Mouse (Mus musculus) midbrain, embryonic 13.5 days (tissue): Measurements from ENCODE around the gene Nrd1. TPM values are rescaled to one million over a fixed set of nuclear protein-coding genes. Genes with fewer than 3 reads are reported as not detected.

Source experiments
- ATAC-seq: fragments of 200-750 bp; cut with Nextera tagmentation; 2 replicates; pipeline ENCODE4 v1.8.0; 2017; ENCODE audit warnings: mild to moderate bottlenecking, moderate TSS enrichment, moderate library complexity
- H3K27ac ChIP-seq: fragments of 300-500 bp; sonication (generic); 2 replicates; pipeline ENCODE4 v1.5.1; 2015; ENCODE audit warnings: inconsistent platforms, mild to moderate bottlenecking, moderate library complexity
- H3K27me3 ChIP-seq: fragments of 300-500 bp; sonication (generic); 2 replicates; pipeline ENCODE4 v1.6.1; 2015; ENCODE audit warnings: mild to moderate bottlenecking, inconsistent platforms
- H3K36me3 ChIP-seq: fragments of 300-500 bp; sonication (generic); 2 replicates; pipeline ENCODE4 v1.6.1; 2015; ENCODE audit warnings: mild to moderate bottlenecking, inconsistent platforms
- H3K4me1 ChIP-seq: fragments of 300-500 bp; sonication (generic); replicated peaks from 2 replicates; pipeline ENCODE4 v1.6.1; 2015; ENCODE audit warnings: inconsistent platforms
- H3K4me2 ChIP-seq: fragments of 300-500 bp; sonication (generic); replicated peaks from 2 replicates; pipeline ENCODE4 v1.6.1; 2015; ENCODE audit warnings: moderate library complexity, mild to moderate bottlenecking, inconsistent platforms
- H3K4me3 ChIP-seq: fragments of 300-500 bp; sonication (generic); replicated peaks from 2 replicates; pipeline ENCODE4 v1.5.1; 2015; ENCODE audit warnings: mild to moderate bottlenecking, inconsistent platforms
- H3K9ac ChIP-seq: fragments of 300-500 bp; sonication (generic); replicated peaks from 2 replicates; pipeline ENCODE4 v1.6.1; 2015; ENCODE audit warnings: mild to moderate bottlenecking, inconsistent platforms
- H3K9me3 ChIP-seq: fragments of 300-500 bp; sonication (generic); 2 replicates; pipeline ENCODE4 v1.6.1; 2016; ENCODE audit warnings: mild to moderate bottlenecking, inconsistent platforms
- WGBS: fragments of 180-500 bp; shearing (Covaris S2); methylation state at CpG from one replicate; pipeline ENCODE4 v1.1.7; 2015; 5-methylcytosine and 5-hydroxymethylcytosine counted together
- polyA plus RNA-seq: library from polyadenylated mRNA; unstranded; fragments of >200 nt; fragmentation: Nextera tagmentation; extraction: Ambion mirVana; gene quantifications from 2 replicates; pipeline ENCODE4 v1.2.1, GENCODE M21; 2015

Gene Nrd1
- polyA plus RNA-seq: 85.2 and 89.7 TPM in 2 replicates

DNA sequence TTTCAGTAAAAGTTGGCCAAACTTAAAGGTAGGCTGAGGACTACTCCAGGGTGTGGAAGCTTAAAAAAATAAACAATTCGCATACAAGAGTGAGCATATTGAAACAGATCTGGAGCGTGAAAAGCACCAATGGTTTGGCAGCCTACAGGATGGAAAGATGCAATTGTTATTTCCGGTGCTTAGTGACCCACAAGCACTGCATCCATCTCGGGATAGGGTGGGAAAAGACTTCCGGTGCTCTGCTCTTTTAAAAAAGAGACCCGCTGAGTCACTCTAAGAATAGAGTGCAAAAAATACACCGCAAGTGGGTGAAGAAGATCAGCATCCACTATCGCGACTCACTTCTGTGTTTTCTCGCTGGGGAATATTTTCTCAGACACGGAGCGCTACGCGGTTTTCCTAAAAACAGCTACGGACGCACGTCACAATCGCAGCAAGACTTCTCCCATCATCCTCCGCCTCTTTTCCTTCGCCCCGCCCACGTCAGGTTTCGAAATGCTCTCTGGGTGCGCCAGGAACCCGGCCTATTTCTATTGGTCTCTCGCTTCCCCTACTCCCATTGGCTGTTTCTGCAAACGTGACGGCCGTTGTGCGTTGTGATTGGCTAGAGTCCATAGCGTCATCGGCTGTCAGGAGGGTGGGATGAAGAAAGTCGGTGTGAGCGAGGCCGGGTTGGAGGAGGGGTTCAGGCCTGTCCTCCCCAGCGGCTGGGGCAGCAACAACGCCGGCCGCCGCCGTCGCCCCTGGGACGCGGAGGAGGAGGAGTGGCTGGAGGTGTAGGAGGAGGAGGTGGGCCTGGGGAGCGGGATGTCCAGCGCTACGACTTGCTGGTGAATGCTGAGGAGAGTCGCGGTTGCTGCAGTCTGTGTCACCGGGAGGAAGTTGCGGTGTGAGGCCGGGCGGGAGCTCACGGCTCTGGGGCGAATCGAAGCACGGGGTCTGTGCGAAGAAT, at the start of gene Nrd1:
Gene Nrd1, plus strand, starts transcription at position 657 of the 952 bp plus-strand sequence.
- Histone ChIP-seq H3K4me2 (peak within 1 kb of the TSS; percentile 82), H3K9me3 (no peaks in the 10 kb centered on the region), H3K36me3 (0 out of 2 replicates have a peak, but pooled peaks cover 5% of the 10 kb centered on the region), H3K9ac (peak within 1 kb of the TSS; percentile 91), H3K27ac (peak within 1 kb of the TSS; percentile 88), H3K4me3 (peak within 1 kb of the TSS; percentile 90), H3K4me1 (peaks cover 34% of the 10 kb centered on the region), H3K27me3 (no peaks in the 10 kb centered on the region; the same call in 1 of the 2 replicates)
- ATAC-seq: peak; percentile 99
- under 1% methylated on average over 57 of the region's 58 CpGs for WGBS

DNA sequence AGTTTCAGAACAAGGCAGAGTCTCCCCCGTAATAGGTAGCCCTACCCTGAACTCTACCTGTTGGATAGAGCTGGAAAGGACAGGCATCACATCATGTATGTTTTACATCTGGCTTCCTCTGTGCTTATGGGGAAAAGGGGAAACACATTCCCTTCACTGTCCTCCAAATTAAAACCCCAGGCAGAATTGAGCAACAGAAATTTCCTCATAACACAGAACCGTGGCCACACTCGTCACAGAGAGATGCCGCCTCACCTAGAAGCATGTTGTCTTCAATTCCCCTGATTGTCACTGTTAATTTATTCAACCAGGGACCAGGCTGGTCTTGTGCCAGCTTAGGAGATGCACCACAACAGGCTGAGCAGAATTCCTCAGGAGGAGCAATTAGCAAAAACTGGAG, 48.8 kb upstream of the Nrd1 start:
- H3K36me3 ChIP-seq: no peaks in the 10 kb centered on the region
- no peaks in the 10 kb centered on the region for H3K9me3 ChIP-seq
- no peak overlapping the region for H3K4me3 ChIP-seq
- H3K27me3 ChIP-seq: 0 out of 2 replicates have a peak, but pooled peaks cover 6% of the 10 kb centered on the region
- H3K4me1 ChIP-seq: no peaks in the 10 kb centered on the region
- no peak overlapping the region for H3K9ac ChIP-seq
- 92% methylated on average over 4 of the region's 4 CpGs for WGBS
- no peak overlapping the region for H3K4me2 ChIP-seq
- no peak overlapping the region for H3K27ac ChIP-seq
- ATAC-seq: no peak

DNA sequence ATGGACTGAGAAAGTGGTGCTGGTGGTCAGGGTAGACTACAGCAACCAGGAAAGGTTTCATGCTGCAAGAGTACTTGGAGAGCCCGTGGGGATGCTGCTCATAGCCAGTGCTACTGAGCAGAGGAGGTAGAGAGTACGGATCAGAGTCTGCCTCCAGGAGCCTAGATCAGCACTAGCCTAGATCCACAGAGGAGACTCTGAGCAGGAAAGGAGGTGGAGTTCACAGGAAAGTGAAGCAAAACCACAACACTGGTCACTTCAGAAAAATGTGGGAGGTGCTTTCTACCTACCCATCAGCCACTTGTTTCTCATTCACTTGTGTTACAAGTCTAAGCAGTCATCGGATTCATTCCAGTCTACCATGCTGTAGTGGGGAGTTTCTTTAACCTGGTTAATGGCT, 40.8 kb upstream of the Nrd1 start:
- Histone ChIP-seq H3K27ac (no peak overlapping the region), H3K9ac (no peak overlapping the region), H3K4me1 (no peaks in the 10 kb centered on the region), H3K4me2 (no peak overlapping the region), H3K36me3 (no peaks in the 10 kb centered on the region), H3K4me3 (no peak overlapping the region), H3K9me3 (no peaks in the 10 kb centered on the region), H3K27me3 (no peaks in the 10 kb centered on the region)
- 80% methylated on average over 3 of the region's 3 CpGs for WGBS
- ATAC-seq: no peak

- no peak overlapping the region for H3K9ac ChIP-seq
- WGBS: 86% methylated on average over 4 of the region's 4 CpGs
- ATAC-seq: no peak
- no peaks in the 10 kb centered on the region for H3K9me3 ChIP-seq
- H3K27me3 ChIP-seq: no peaks in the 10 kb centered on the region
- H3K27ac ChIP-seq: no peak overlapping the region
- H3K4me1 ChIP-seq: no peaks in the 10 kb centered on the region
- no peak overlapping the region for H3K4me3 ChIP-seq
- no peaks in the 10 kb centered on the region for H3K36me3 ChIP-seq
- no peak overlapping the region for H3K4me2 ChIP-seq
Measured at GRCm38 (mm10) chr4:108960619-108961460, 39.6 kb upstream of the Nrd1 start.

- no peaks in the 10 kb centered on the region for H3K9me3 ChIP-seq
- H3K36me3 ChIP-seq: no peaks in the 10 kb centered on the region
- H3K9ac ChIP-seq: no peak overlapping the region
- H3K27ac ChIP-seq: no peak overlapping the region
- H3K4me1 ChIP-seq: no peaks in the 10 kb centered on the region
- ATAC-seq: no peak
- H3K4me2 ChIP-seq: no peak overlapping the region
- no peaks in the 10 kb centered on the region for H3K27me3 ChIP-seq
- 82% methylated on average over 6 of the region's 6 CpGs for WGBS
- H3K4me3 ChIP-seq: no peak overlapping the region
Measured at GRCm38 (mm10) chr4:108963017-108963416, 37.4 kb upstream of the Nrd1 start.

DNA sequence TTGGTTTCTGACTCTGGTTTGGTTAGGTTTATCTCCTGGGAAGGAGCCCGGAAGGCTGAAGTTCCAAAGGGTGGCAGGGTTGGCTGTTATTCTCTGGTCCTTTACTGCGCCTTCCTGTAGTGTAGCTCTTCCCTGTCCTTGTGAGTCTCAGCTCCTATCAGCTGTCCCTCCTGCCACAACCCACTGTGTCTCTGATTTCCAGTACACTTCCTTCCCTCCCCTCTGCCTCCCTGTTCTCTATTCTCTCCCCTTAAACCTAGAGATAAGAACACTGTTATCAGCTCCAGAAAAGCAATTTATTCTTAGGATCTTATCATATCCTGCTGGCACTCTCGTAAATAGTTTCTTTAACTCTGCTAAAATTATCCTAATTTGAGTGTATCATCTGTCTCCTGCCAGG, 30.9 kb upstream of the Nrd1 start:
- Histone ChIP-seq H3K9ac (no peak overlapping the region), H3K4me2 (no peak overlapping the region), H3K36me3 (no peaks in the 10 kb centered on the region), H3K4me1 (no peaks in the 10 kb centered on the region), H3K27me3 (no peaks in the 10 kb centered on the region), H3K9me3 (no peaks in the 10 kb centered on the region), H3K27ac (no peak overlapping the region), H3K4me3 (no peak overlapping the region)
- no peak for ATAC-seq
- WGBS: 83% methylated on average over 3 of the region's 3 CpGs

DNA sequence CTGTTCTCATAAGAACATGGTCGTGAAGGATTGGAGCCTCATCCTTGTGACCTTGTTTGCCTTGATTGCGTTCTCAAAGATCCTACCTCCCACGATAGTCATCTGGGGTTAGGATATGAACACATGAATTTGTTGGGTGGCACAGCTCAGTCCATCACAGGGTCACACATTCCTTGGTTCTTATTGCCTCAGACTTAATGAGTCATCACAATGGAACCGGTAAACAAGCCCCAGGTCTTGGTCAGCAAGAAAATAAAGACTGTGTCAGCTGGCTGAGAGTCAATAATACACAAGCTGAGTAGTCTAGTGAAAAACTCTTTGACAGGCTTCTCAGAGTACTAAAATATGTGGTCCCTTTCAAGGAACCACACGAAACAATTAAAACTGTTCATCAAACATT, 29.4 kb upstream of the Nrd1 start:
- no peak overlapping the region for H3K4me2 ChIP-seq
- H3K27me3 ChIP-seq: no peaks in the 10 kb centered on the region
- no peak overlapping the region for H3K4me3 ChIP-seq
- ATAC-seq: no peak
- H3K9ac ChIP-seq: no peak overlapping the region
- H3K4me1 ChIP-seq: no peaks in the 10 kb centered on the region
- H3K9me3 ChIP-seq: no peaks in the 10 kb centered on the region
- WGBS: 85% methylated on average over 5 of the region's 5 CpGs
- no peaks in the 10 kb centered on the region for H3K36me3 ChIP-seq
- H3K27ac ChIP-seq: no peak overlapping the region

GRCm38 (mm10) chr4:108976458-108977071, 23.9 kb upstream of the Nrd1 start:
- no peak overlapping the region for H3K27ac ChIP-seq
- 0 out of 2 replicates have a peak, but pooled peaks have one; percentile 45 for ATAC-seq
- H3K4me3 ChIP-seq: no peak overlapping the region
- H3K36me3 ChIP-seq: no peaks in the 10 kb centered on the region
- H3K4me2 ChIP-seq: no peak overlapping the region
- H3K4me1 ChIP-seq: no peaks in the 10 kb centered on the region
- H3K9ac ChIP-seq: no peak overlapping the region
- no peaks in the 10 kb centered on the region for H3K9me3 ChIP-seq
- 46% methylated on average over 6 of the region's 6 CpGs for WGBS
- H3K27me3 ChIP-seq: no peaks in the 10 kb centered on the region

DNA sequence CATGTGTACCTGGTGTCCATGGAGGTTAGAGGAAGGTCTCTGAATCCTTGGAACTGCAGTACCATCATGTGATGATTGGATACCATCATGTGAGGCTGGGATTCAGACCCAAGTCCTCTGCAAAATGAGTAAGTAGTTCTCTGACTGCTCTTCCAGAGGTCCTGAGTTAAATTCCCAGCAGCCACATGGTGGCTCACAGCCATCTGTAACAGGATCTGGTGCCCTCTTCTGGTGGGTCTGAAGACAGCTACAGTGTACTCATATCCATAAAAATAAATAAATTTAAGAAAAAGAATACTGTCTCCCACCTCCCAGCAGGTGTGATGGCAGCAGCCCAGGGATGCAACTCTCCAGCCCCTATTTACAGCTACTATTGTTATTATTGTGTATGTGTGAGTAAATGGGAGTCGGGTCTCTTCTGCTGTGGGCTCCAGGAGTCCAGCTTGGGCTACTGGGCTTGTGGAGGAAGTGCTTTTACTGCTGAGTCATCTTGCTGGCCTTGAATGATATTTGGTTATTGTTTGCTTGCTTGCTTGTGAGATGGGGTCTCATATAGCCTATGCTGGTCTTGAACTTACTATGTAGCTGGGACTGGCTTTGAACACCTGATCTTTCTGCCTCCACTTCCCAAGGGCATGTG, 13.5 kb upstream of the Nrd1 start:
- Histone ChIP-seq H3K4me1 (no peaks in the 10 kb centered on the region), H3K27ac (no peak overlapping the region), H3K36me3 (no peaks in the 10 kb centered on the region), H3K4me3 (no peak overlapping the region), H3K27me3 (no peaks in the 10 kb centered on the region), H3K9me3 (no peaks in the 10 kb centered on the region), H3K9ac (no peak overlapping the region), H3K4me2 (no peak overlapping the region)
- no peak for ATAC-seq
- WGBS: 81% methylated on average over 1 of the region's 1 CpGs

DNA sequence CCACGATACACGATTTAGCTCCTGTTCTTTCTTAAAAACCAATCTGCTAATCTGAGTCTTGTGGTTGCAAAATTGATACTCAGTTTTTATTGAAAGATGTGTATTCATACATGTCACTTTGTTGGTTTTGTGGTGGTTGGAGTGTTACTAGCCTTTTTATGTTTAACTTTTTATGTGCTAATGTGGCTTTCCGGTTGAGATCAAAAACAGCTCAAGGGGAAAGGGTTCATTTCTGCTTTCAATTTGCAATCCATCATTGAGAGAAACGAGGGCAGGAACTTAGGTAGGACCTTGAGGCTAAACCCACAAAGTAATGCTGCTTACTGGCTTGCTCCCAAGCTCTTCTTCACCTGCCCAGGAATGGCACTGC, 13.0 kb upstream of the Nrd1 start:
- 79% methylated on average over 4 of the region's 4 CpGs for WGBS
- no peaks in the 10 kb centered on the region for H3K36me3 ChIP-seq
- no peak overlapping the region for H3K4me3 ChIP-seq
- H3K4me2 ChIP-seq: no peak overlapping the region
- H3K9me3 ChIP-seq: no peaks in the 10 kb centered on the region
- no peaks in the 10 kb centered on the region for H3K27me3 ChIP-seq
- no peak overlapping the region for H3K27ac ChIP-seq
- ATAC-seq: no peak
- H3K4me1 ChIP-seq: no peaks in the 10 kb centered on the region
- no peak overlapping the region for H3K9ac ChIP-seq

DNA sequence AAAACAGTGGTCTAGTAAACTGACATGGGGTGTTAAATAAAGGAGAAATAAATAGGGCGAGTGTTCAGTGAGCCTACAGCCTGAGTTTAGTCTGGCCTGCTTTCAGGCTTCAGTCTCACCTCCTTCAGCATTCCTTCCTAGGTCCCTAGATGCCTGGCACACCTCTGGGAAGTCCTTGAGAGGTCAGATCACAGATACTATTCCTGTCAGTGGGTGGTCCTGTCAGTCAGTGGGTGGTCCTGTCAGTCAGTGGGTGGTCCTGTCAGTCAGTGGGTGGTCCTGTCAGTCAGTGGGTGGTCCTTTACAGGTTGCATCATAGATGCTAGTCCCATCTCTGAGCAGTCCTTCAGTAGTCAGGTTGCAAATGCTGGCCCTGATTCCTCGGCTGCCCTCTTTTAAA, 11.0 kb upstream of the Nrd1 start:
- Histone ChIP-seq H3K36me3 (no peaks in the 10 kb centered on the region), H3K9me3 (no peaks in the 10 kb centered on the region), H3K4me2 (no peak overlapping the region), H3K27me3 (no peaks in the 10 kb centered on the region), H3K27ac (no peak overlapping the region), H3K9ac (no peak overlapping the region), H3K4me1 (no peaks in the 10 kb centered on the region), H3K4me3 (no peak overlapping the region)
- 80% methylated on average over 2 of the region's 2 CpGs for WGBS
- no peak for ATAC-seq
